Mouse (Mus musculus) MEL (cell line): ENCODE results near the gene Elovl5. TPM values are rescaled to one million over a fixed set of nuclear protein-coding genes. Genes with fewer than 3 reads are reported as not detected.

Experiments
- DNase-seq: peaks from one replicate; pipeline ENCODE4 v3.0.0; 2011; ENCODE audit warnings: low read depth, low spot score
- H3K27ac ChIP-seq: 2 replicates; pipeline ENCODE4 v1.5.1; 2012; ENCODE audit warnings: low read depth, mild to moderate bottlenecking, control low read depth, low read length, moderate library complexity; ENCODE audit not compliant: control insufficient read depth
- H3K27me3 ChIP-seq, 2 experiments: fragments of 150-350 bp in 1 of 2; sonication (generic) in 1 of 2; 2 replicates each; pipeline ENCODE4 v1.6.1; 2012; ENCODE audit warnings: low read length in 2 of 2, mild to moderate bottlenecking in 2 of 2, improper control_type of control experiment in 1 of 2, moderate library complexity in 1 of 2; ENCODE audit not compliant: insufficient read depth in 2 of 2, control insufficient read depth in 1 of 2
- H3K36me3 ChIP-seq, 2 experiments: 2 replicates each; pipeline ENCODE4 v1.6.1; 2012 to 2014; ENCODE audit warnings: low read length in 2 of 2, improper control_type of control experiment in 1 of 2, inconsistent platforms in 1 of 2, mild to moderate bottlenecking in 1 of 2; ENCODE audit not compliant: insufficient read depth in 2 of 2, control insufficient read depth in 1 of 2
- H3K4me1 ChIP-seq, 2 experiments: fragments of 150-350 bp in 1 of 2; sonication (generic) in 1 of 2; 2 replicates each; pipeline ENCODE4 v1.6.1; 2012; ENCODE audit warnings: low read length in 2 of 2, improper control_type of control experiment in 1 of 2, mild to moderate bottlenecking in 1 of 2; ENCODE audit not compliant: insufficient read depth in 2 of 2, control insufficient read depth in 1 of 2
- H3K4me3 ChIP-seq, 2 experiments: fragments of 150-350 bp in 1 of 2; sonication (generic) in 1 of 2; 2 replicates each; pipeline ENCODE4 v1.5.1; 2012; ENCODE audit warnings: low read depth in 2 of 2, low read length in 2 of 2, mild to moderate bottlenecking in 2 of 2, moderate library complexity in 2 of 2, control low read depth in 1 of 2, improper control_type of control experiment in 1 of 2; ENCODE audit not compliant: control insufficient read depth in 1 of 2, insufficient read depth in 1 of 2
- H3K79me2 ChIP-seq: 2 replicates; pipeline ENCODE4 v1.6.1; 2012; ENCODE audit warnings: mild to moderate bottlenecking, low read length, moderate library complexity; ENCODE audit not compliant: control insufficient read depth, poor library complexity, insufficient read depth
- H3K9ac ChIP-seq: 2 replicates; pipeline ENCODE4 v1.6.1; 2012; ENCODE audit warnings: low read depth, mild to moderate bottlenecking, control low read depth, low read length, moderate library complexity; ENCODE audit not compliant: control insufficient read depth, poor library complexity, severe bottlenecking
- H3K9me3 ChIP-seq: fragments of 150-350 bp; sonication (generic); replicated peaks from 2 replicates; pipeline ENCODE4 v1.6.1; 2012; ENCODE audit warnings: mild to moderate bottlenecking, low read length, improper control_type of control experiment, moderate library complexity; ENCODE audit not compliant: insufficient read depth
- E2F4 ChIP-seq: IDR thresholded peaks from 2 replicates; pipeline ENCODE4 v1.6.1; 2011; ENCODE audit warnings: low read depth, low read length, improper control_type of control experiment, borderline replicate concordance
- GABPA ChIP-seq: IDR thresholded peaks from 2 replicates; pipeline ENCODE4 v1.6.1; 2012; ENCODE audit warnings: low read depth, mild to moderate bottlenecking, inconsistent platforms, low read length, improper control_type of control experiment, moderate library complexity
- HCFC1 ChIP-seq: IDR thresholded peaks from 2 replicates; pipeline ENCODE4 v1.6.1; 2012; ENCODE audit warnings: low read depth, mild to moderate bottlenecking, inconsistent platforms, low read length, improper control_type of control experiment, moderate library complexity
- JUND ChIP-seq: IDR thresholded peaks from 2 replicates; pipeline ENCODE4 v1.6.1; 2011; ENCODE audit warnings: low read depth, mild to moderate bottlenecking, improper control_type of control experiment, low read length
- KAT2A ChIP-seq: conservative IDR thresholded peaks from 2 replicates; pipeline ENCODE4 v1.6.1; 2012; ENCODE audit warnings: low read depth, low read length, improper control_type of control experiment, inconsistent platforms
- MXI1 ChIP-seq: IDR thresholded peaks from 2 replicates; pipeline ENCODE4 v1.6.1; 2011; ENCODE audit warnings: mild to moderate bottlenecking, low read depth, low read length, improper control_type of control experiment
- MYC ChIP-seq: IDR thresholded peaks from 2 replicates; pipeline ENCODE4 v1.6.1; 2011; ENCODE audit warnings: low read depth, mild to moderate bottlenecking, low read length, improper control_type of control experiment, moderate library complexity
- SIN3A ChIP-seq: IDR thresholded peaks from 2 replicates; pipeline ENCODE4 v1.6.1; 2012; ENCODE audit warnings: low read length, improper control_type of control experiment, inconsistent platforms
- TAL1 ChIP-seq: IDR thresholded peaks from 2 replicates; pipeline ENCODE4 v1.6.1; 2012; ENCODE audit warnings: mild to moderate bottlenecking, inconsistent platforms, low read length, moderate library complexity, mixed read lengths
- ZMIZ1 ChIP-seq: IDR thresholded peaks from 2 replicates; pipeline ENCODE4 v1.6.1; 2012; ENCODE audit warnings: low read depth, mild to moderate bottlenecking, inconsistent platforms, low read length, improper control_type of control experiment, moderate library complexity
- polyA plus RNA-seq, 2 experiments: library from polyadenylated mRNA; stranded (reverse) in 1 of 2; unstranded in 1 of 2; fragments of >175 nt in 1 of 2; fragments of >200 nt in 1 of 2; gene quantifications; 2 replicates each; pipeline versions ENCODE4 v1.2.1 to v1.2.4; 2012; ENCODE audit warnings: low replicate concordance in 2 of 2, low read depth in 1 of 2; ENCODE audit not compliant: insufficient read length in 2 of 2, insufficient read depth in 1 of 2, missing spikeins in 1 of 2
- total RNA-seq: library from RNA; depleted of rRNA; stranded (reverse); fragments of 300-350 nt; gene quantifications from 2 replicates; pipeline ENCODE4 v1.2.3, GENCODE M21; 2012

Elovl5 gene
- total and polyA plus RNA-seq, 3 experiments: 52.3 to 73.0 (median 58.3) TPM

DNA sequence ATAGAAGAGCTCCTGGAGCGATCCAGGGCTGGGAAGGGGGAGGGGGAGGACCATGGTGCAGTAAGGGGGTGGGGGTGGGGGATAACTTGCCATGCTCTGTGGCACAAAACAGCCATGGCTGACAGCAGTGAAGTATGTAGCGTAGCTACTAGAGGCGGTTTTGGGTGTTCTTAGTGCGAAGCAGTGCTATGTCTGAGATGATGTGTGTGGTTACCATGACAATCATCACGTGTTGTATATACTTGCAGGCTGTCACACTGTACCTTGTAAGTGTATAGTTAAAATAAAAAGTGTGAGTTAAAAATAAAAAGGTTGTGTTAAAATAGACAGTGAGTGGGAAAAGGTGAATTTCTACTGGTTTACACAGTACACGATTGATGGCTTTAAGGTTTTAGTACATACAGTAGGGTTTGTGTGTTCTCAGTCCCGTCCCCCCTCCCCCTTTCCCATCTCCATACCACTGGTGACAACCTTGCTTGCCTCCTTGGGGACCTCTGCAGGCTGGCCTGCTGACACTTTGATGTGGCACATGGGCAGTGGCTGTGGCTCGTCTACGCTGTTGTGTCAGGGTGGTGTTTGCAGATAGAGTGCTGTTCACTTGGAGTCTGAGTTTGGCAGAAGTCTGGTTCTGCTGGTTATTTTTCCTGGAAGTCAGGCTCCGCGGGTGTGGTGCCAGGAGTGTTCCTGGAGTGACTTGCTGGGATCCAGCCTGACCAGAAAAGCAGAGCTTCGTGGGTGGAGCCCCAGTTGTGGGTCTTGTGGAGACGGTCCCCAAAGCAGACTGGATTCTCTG lies 21.8 kb downstream of the Elovl5 start:
- Histone ChIP-seq H3K79me2 (peaks cover 46% of the 10 kb centered on the region), H3K4me1 (no peaks in the 10 kb centered on the region; a peak in 1 of 4 replicates), H3K9me3 (no peaks in the 10 kb centered on the region), H3K36me3 (no peaks in the 10 kb centered on the region; a peak in 1 of 4 replicates), H3K27me3 (no peaks in the 10 kb centered on the region), H3K9ac (no peak overlapping the region), H3K27ac (no peak overlapping the region), H3K4me3 (no peak overlapping the region)
- DNase-seq: no peak
- TF ChIP-seq GABPA: no peak
- TF ChIP-seq E2F4: no peak
- TF ChIP-seq MXI1: no peak
- no peak for TF ChIP-seq HCFC1
- TF ChIP-seq MYC: no peak
- no peak for TF ChIP-seq SIN3A
- no peak for TF ChIP-seq TAL1
- TF ChIP-seq JUND: no peak

DNA sequence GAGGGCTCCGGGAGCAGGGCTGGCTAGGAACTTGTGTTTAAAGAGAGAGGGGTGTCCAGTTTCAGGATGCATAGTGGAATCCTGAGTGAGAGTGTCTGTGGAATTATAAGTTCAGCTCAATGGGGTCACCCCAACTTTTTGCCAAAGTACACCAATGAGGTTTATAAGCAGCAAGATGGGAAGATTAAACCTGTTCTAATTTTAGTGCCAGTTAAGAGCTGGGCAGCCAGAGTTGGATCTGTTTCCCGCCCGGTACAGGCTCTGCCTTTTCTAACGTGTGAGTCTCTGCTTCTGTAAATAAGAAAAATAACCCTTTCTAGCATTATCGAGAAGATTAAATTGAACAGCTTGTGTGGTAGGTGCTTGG lies 22.4 kb downstream of the Elovl5 start:
- Histone ChIP-seq H3K36me3 (no peaks in the 10 kb centered on the region; a peak in 1 of 4 replicates), H3K9me3 (no peaks in the 10 kb centered on the region), H3K27me3 (no peaks in the 10 kb centered on the region), H3K27ac (no peak overlapping the region), H3K79me2 (peaks cover 49% of the 10 kb centered on the region), H3K9ac (no peak overlapping the region), H3K4me1 (no peaks in the 10 kb centered on the region; a peak in 1 of 4 replicates), H3K4me3 (no peak overlapping the region)
- no peak for DNase-seq
- TF ChIP-seq E2F4: no peak
- no peak for TF ChIP-seq KAT2A

GRCm38 (mm10) chr9:77941058-77941457 lies 23.9 kb downstream of the Elovl5 start:
- no peak overlapping the region for H3K4me3 ChIP-seq
- H3K9me3 ChIP-seq: no peaks in the 10 kb centered on the region
- TF ChIP-seq ZMIZ1: no peak
- H3K27me3 ChIP-seq: no peaks in the 10 kb centered on the region
- H3K27ac ChIP-seq: no peak overlapping the region
- no peaks in the 10 kb centered on the region; a peak in 1 of 4 replicates for H3K36me3 ChIP-seq
- no peaks in the 10 kb centered on the region for H3K4me1 ChIP-seq
- no peak for DNase-seq
- peaks cover 51% of the 10 kb centered on the region for H3K79me2 ChIP-seq
- no peak overlapping the region for H3K9ac ChIP-seq
